Mouse (Mus musculus) NIH3T3 (cell line): ENCODE measurements around the gene Ncam2.
"Not testable (repeated sequence)": the region's sequence is repeated elsewhere in the genome, so short reads cannot be mapped to it uniquely, and the experiment has no call there.

Experiments
- DNase-seq: peaks from one replicate; pipeline ENCODE4 v3.0.0-alpha.2; 2012; ENCODE audit warnings: low read depth

Ncam2 gene

GRCm38 (mm10) chr16:81303806-81304205 is 103.3 kb downstream of the Ncam2 start:
- DNase-seq: no peak

GRCm38 (mm10) chr16:81309215-81309614 is 108.7 kb downstream of the Ncam2 start:
- no peak for DNase-seq

GRCm38 (mm10) chr16:81319037-81319436 is 118.5 kb downstream of the Ncam2 start:
- no peak for DNase-seq

GRCm38 (mm10) chr16:81330539-81330938 is 130.0 kb downstream of the Ncam2 start:
- peak; percentile 56 for DNase-seq

- DNase-seq: no peak
Measured at GRCm38 (mm10) chr16:81365901-81366300, 165.4 kb downstream of the Ncam2 start.

- no peak for DNase-seq
Measured at GRCm38 (mm10) chr16:81374234-81374633, 173.7 kb downstream of the Ncam2 start.

- DNase-seq: no peak
Measured at GRCm38 (mm10) chr16:81380434-81380833, 179.9 kb downstream of the Ncam2 start.

- DNase-seq: no peak
Measured at GRCm38 (mm10) chr16:81388646-81389045, 188.1 kb downstream of the Ncam2 start.

- no peak for DNase-seq
Measured at GRCm38 (mm10) chr16:81434559-81434958, 234.1 kb downstream of the Ncam2 start.

GRCm38 (mm10) chr16:81437091-81437867 is 236.8 kb downstream of the Ncam2 start:
- no peak for DNase-seq

GRCm38 (mm10) chr16:81437868-81438249 is 237.4 kb downstream of the Ncam2 start:
- no peak for DNase-seq

GRCm38 (mm10) chr16:81450851-81451250 is 250.4 kb downstream of the Ncam2 start:
- no peak for DNase-seq

- no peak for DNase-seq
Measured at GRCm38 (mm10) chr16:81452988-81453387, 252.5 kb downstream of the Ncam2 start.

GRCm38 (mm10) chr16:81454472-81454871 is 254.0 kb downstream of the Ncam2 start:
- no peak for DNase-seq

- DNase-seq: not testable (repeated sequence)
Measured at GRCm38 (mm10) chr16:81462731-81463130, 262.2 kb downstream of the Ncam2 start.

- DNase-seq: no peak
Measured at GRCm38 (mm10) chr16:81472925-81473324, 272.4 kb downstream of the Ncam2 start.

- no peak for DNase-seq
Measured at GRCm38 (mm10) chr16:81481058-81481457, 280.6 kb downstream of the Ncam2 start.

GRCm38 (mm10) chr16:81496111-81496510 is 295.6 kb downstream of the Ncam2 start:
- DNase-seq: no peak

- DNase-seq: no peak
Measured at GRCm38 (mm10) chr16:81502578-81502977, 302.1 kb downstream of the Ncam2 start.

- no peak for DNase-seq
Measured at GRCm38 (mm10) chr16:81536230-81536629, 335.7 kb downstream of the Ncam2 start.

- DNase-seq: no peak
Measured at GRCm38 (mm10) chr16:81587565-81588107, 387.1 kb downstream of the Ncam2 start.

- peak; percentile 33 for DNase-seq
Measured at GRCm38 (mm10) chr16:81623276-81623675, 422.8 kb downstream of the Ncam2 start.

- DNase-seq: no peak
Measured at GRCm38 (mm10) chr16:81623776-81624175, 423.3 kb downstream of the Ncam2 start.

GRCm38 (mm10) chr16:81650286-81650685 is 449.8 kb downstream of the Ncam2 start:
- DNase-seq: no peak
